Mouse (Mus musculus): ENCODE results near the gene Btbd3.

GRCm38 (mm10) chr2:138589105-138589504, 332.7 kb downstream of the Btbd3 start:
- TF ChIP-seq CTCF (IDR thresholded peaks at IDR 0.05; ENCODE audit: low read depth, low read length) (no peak), POLR2A (IDR thresholded peaks at IDR 0.05; ENCODE audit: insufficient read depth, low read length) (no peak)
